Mouse (Mus musculus) lung, embryonic 16.5 days (tissue): ENCODE data around the gene Emc1. TPM values are rescaled to one million over a fixed set of nuclear protein-coding genes. Genes with fewer than 3 reads are reported as not detected.

Experiments used
- ATAC-seq: fragments of 200-750 bp; cut with Nextera tagmentation; 2 replicates; pipeline ENCODE4 v1.8.0; 2017; ENCODE audit warnings: low read depth, mild to moderate bottlenecking, moderate library complexity
- H3K27ac ChIP-seq: fragments of 300-500 bp; sonication (generic); 2 replicates; pipeline ENCODE4 v1.5.1; 2014; ENCODE audit warnings: mild to moderate bottlenecking, control low read depth, low read length
- H3K27me3 ChIP-seq: fragments of 300-500 bp; sonication (generic); 2 replicates; pipeline ENCODE4 v1.6.1; 2014; ENCODE audit warnings: low read depth, low read length, mixed read lengths; ENCODE audit not compliant: control insufficient read depth, insufficient read depth
- H3K36me3 ChIP-seq: fragments of 300-500 bp; sonication (generic); 2 replicates; pipeline ENCODE4 v1.6.1; 2014; ENCODE audit warnings: low read length; ENCODE audit not compliant: control insufficient read depth, insufficient read depth
- H3K4me1 ChIP-seq: fragments of 300-500 bp; sonication (generic); replicated peaks from 2 replicates; pipeline ENCODE4 v1.6.1; 2014; ENCODE audit warnings: low read length, mixed read lengths; ENCODE audit not compliant: control insufficient read depth, insufficient read depth
- H3K4me2 ChIP-seq: fragments of 300-500 bp; sonication (generic); 2 replicates; pipeline ENCODE4 v1.6.1; 2014; ENCODE audit warnings: low read depth, low read length, control low read depth
- H3K4me3 ChIP-seq: fragments of 300-500 bp; sonication (generic); 2 replicates; pipeline ENCODE4 v1.5.1; 2014; ENCODE audit warnings: mild to moderate bottlenecking, low read length, control low read depth
- H3K9ac ChIP-seq: fragments of 300-500 bp; sonication (generic); 2 replicates; pipeline ENCODE4 v1.6.1; 2014; ENCODE audit warnings: low read length, control low read depth
- H3K9me3 ChIP-seq: fragments of 300-500 bp; sonication (generic); 2 replicates; pipeline ENCODE4 v1.6.1; 2016; ENCODE audit warnings: low read length; ENCODE audit not compliant: control insufficient read depth
- WGBS: fragments of 180-500 bp; shearing (Covaris S2); extraction: QIAGEN DNeasy Blood & Tissue Kit; methylation state at CpG from one replicate; pipeline ENCODE4 v1.1.7; 2014; 5-methylcytosine and 5-hydroxymethylcytosine counted together
- polyA plus RNA-seq: library from polyadenylated mRNA; unstranded; fragments of >200 nt; fragmentation: Nextera tagmentation; extraction: Ambion mirVana; gene quantifications from 2 replicates; pipeline ENCODE4 v1.2.1, GENCODE M21; 2015

Gene Emc1
- polyA plus RNA-seq, 1 experiment from 2014 or later = 32.9 TPM

- H3K9me3 ChIP-seq = no peaks in the 10 kb centered on the region
- H3K4me2 ChIP-seq = no peak overlapping the region
- H3K4me3 ChIP-seq = no peak overlapping the region
- 89% methylated on average over 11 of the region's 11 CpGs for WGBS
- H3K36me3 ChIP-seq = peaks cover 10% of the 10 kb centered on the region; the same call in 1 of the 2 replicates
- H3K27ac ChIP-seq = no peak overlapping the region
- H3K4me1 ChIP-seq = no peaks in the 10 kb centered on the region
- no peaks in the 10 kb centered on the region for H3K27me3 ChIP-seq
- H3K9ac ChIP-seq = no peak overlapping the region
- no peak for ATAC-seq
Observed at GRCm38 (mm10) chr4:139318449-139318848, 33.9 kb upstream of the Emc1 start.

- H3K27ac ChIP-seq = no peak overlapping the region
- WGBS = 88% methylated on average over 4 of the region's 4 CpGs
- H3K9me3 ChIP-seq = no peaks in the 10 kb centered on the region
- no peaks in the 10 kb centered on the region for H3K4me1 ChIP-seq
- H3K9ac ChIP-seq = no peak overlapping the region
- ATAC-seq = no peak
- H3K4me3 ChIP-seq = no peak overlapping the region
- H3K36me3 ChIP-seq = peaks cover 9% of the 10 kb centered on the region; the same call in 1 of the 2 replicates
- no peak overlapping the region for H3K4me2 ChIP-seq
- H3K27me3 ChIP-seq = no peaks in the 10 kb centered on the region
Observed at GRCm38 (mm10) chr4:139319740-139320139, 32.6 kb upstream of the Emc1 start.

- H3K9ac ChIP-seq = 0 out of 2 replicates have a peak overlapping the region, but pooled peaks have one; percentile 40
- 8% methylated on average over 10 of the region's 10 CpGs for WGBS
- H3K4me3 ChIP-seq = peak overlapping the region; percentile 41
- H3K4me2 ChIP-seq = peak overlapping the region; percentile 53
- H3K36me3 ChIP-seq = no peaks in the 10 kb centered on the region
- H3K27ac ChIP-seq = no peak overlapping the region
- no peaks in the 10 kb centered on the region for H3K4me1 ChIP-seq
- H3K9me3 ChIP-seq = no peaks in the 10 kb centered on the region
- no peaks in the 10 kb centered on the region; the same call in 1 of the 2 replicates for H3K27me3 ChIP-seq
- ATAC-seq = peak; percentile 90
Observed at GRCm38 (mm10) chr4:139330605-139331004, 21.8 kb upstream of the Emc1 start.

- H3K4me3 ChIP-seq = no peak overlapping the region
- H3K4me1 ChIP-seq = no peaks in the 10 kb centered on the region; the same call in 1 of the 2 replicates
- H3K9me3 ChIP-seq = no peaks in the 10 kb centered on the region
- no peak overlapping the region for H3K4me2 ChIP-seq
- no peak for ATAC-seq
- no peak overlapping the region for H3K27ac ChIP-seq
- no peak overlapping the region for H3K9ac ChIP-seq
- H3K36me3 ChIP-seq = no peaks in the 10 kb centered on the region
- peaks cover 10% of the 10 kb centered on the region; the same call in 1 of the 2 replicates for H3K27me3 ChIP-seq
- 33% methylated on average over 7 of the region's 9 CpGs for WGBS
Observed at GRCm38 (mm10) chr4:139334631-139335295, 17.6 kb upstream of the Emc1 start.

- Histone ChIP-seq H3K36me3 (no peaks in the 10 kb centered on the region), H3K9me3 (no peaks in the 10 kb centered on the region), H3K4me3 (no peak overlapping the region), H3K9ac (no peak overlapping the region), H3K4me2 (no peak overlapping the region), H3K4me1 (no peaks in the 10 kb centered on the region; the same call in 1 of the 2 replicates), H3K27me3 (peaks cover 10% of the 10 kb centered on the region; the same call in 1 of the 2 replicates), H3K27ac (no peak overlapping the region)
- ATAC-seq = no peak
- WGBS = 30% methylated on average over 7 of the region's 7 CpGs
Observed at GRCm38 (mm10) chr4:139335507-139335906, 16.9 kb upstream of the Emc1 start.

GRCm38 (mm10) chr4:139336822-139337483 is 15.4 kb upstream of the Emc1 start:
- WGBS = 13% methylated on average over 24 of the region's 24 CpGs
- ATAC-seq = peak; percentile 61
- Histone ChIP-seq H3K4me3 (peak overlapping the region; percentile 35), H3K9me3 (no peaks in the 10 kb centered on the region), H3K4me2 (peak overlapping the region; percentile 56), H3K36me3 (no peaks in the 10 kb centered on the region), H3K27me3 (peaks cover 10% of the 10 kb centered on the region; the same call in 1 of the 2 replicates), H3K4me1 (no peaks in the 10 kb centered on the region; the same call in 1 of the 2 replicates), H3K9ac (peak overlapping the region; percentile 43; the same call in 1 of the 2 replicates), H3K27ac (no peak overlapping the region)

GRCm38 (mm10) chr4:139338145-139338544 is 14.2 kb upstream of the Emc1 start:
- H3K27ac ChIP-seq = no peak overlapping the region
- ATAC-seq = no peak
- H3K36me3 ChIP-seq = no peaks in the 10 kb centered on the region
- 42% methylated on average over 32 of the region's 33 CpGs for WGBS
- no peaks in the 10 kb centered on the region for H3K9me3 ChIP-seq
- no peaks in the 10 kb centered on the region; the same call in 1 of the 2 replicates for H3K4me1 ChIP-seq
- H3K4me2 ChIP-seq = no peak overlapping the region
- H3K4me3 ChIP-seq = no peak overlapping the region
- no peak overlapping the region for H3K9ac ChIP-seq
- H3K27me3 ChIP-seq = peaks cover 10% of the 10 kb centered on the region; the same call in 1 of the 2 replicates

- Histone ChIP-seq H3K4me1 (no peaks in the 10 kb centered on the region; the same call in 1 of the 2 replicates), H3K9me3 (no peaks in the 10 kb centered on the region), H3K27me3 (peaks cover 10% of the 10 kb centered on the region; the same call in 1 of the 2 replicates), H3K36me3 (no peaks in the 10 kb centered on the region), H3K9ac (no peak overlapping the region), H3K4me2 (no peak overlapping the region), H3K27ac (no peak overlapping the region), H3K4me3 (no peak overlapping the region)
- 68% methylated on average over 4 of the region's 4 CpGs for WGBS
- ATAC-seq = no peak
Observed at GRCm38 (mm10) chr4:139340835-139341234, 11.6 kb upstream of the Emc1 start.

- H3K4me1 ChIP-seq = no peaks in the 10 kb centered on the region; the same call in 1 of the 2 replicates
- H3K4me2 ChIP-seq = no peak overlapping the region
- no peak overlapping the region for H3K4me3 ChIP-seq
- H3K9ac ChIP-seq = no peak overlapping the region
- H3K36me3 ChIP-seq = peaks cover 1% of the 10 kb centered on the region
- H3K27me3 ChIP-seq = peaks cover 8% of the 10 kb centered on the region; the same call in 1 of the 2 replicates
- ATAC-seq = no peak
- no peak overlapping the region for H3K27ac ChIP-seq
- WGBS = 61% methylated on average over 7 of the region's 7 CpGs
- no peaks in the 10 kb centered on the region for H3K9me3 ChIP-seq
Observed at GRCm38 (mm10) chr4:139341556-139342233, 10.7 kb upstream of the Emc1 start.
